Mouse (Mus musculus): Measurements from ENCODE around the gene Zranb1. TPM values are rescaled to one million over a fixed set of nuclear protein-coding genes. Genes with fewer than 3 reads are reported as not detected.
A peak's percentile ranks its signal among the peaks of the same experiment; 100 is the strongest.

Zranb1 gene
- polyA plus RNA-seq, 1 experiment, result 8.2 TPM

- no peaks in the 10 kb centered on the region for H3K36me3 ChIP-seq (ENCODE audit: control insufficient read depth, insufficient read depth, low read length)
- no peaks in the 10 kb centered on the region for H3K27me3 ChIP-seq (replicated peaks; ENCODE audit: control insufficient read depth, insufficient read depth, low read length)
- no peak overlapping the region for H3K4me3 ChIP-seq (ENCODE audit: insufficient read depth, low read depth, low read length)
- no peak for TF ChIP-seq CTCF (conservative IDR thresholded peaks at IDR 0.05; ENCODE audit: insufficient read depth, insufficient read length, low read depth, low read length)
- TF ChIP-seq POLR2A (IDR thresholded peaks at IDR 0.05; ENCODE audit: low read depth, low read length), result no peak
- DNase-seq, result peak; percentile 66
- 60% methylated on average over 8 of the region's 8 CpGs for WGBS
- peaks cover 11% of the 10 kb centered on the region; the same call in 1 of the 2 replicates for H3K4me1 ChIP-seq (ENCODE audit: control insufficient read depth, insufficient read depth, low read length)
- no peak overlapping the region for H3K27ac ChIP-seq (ENCODE audit: insufficient read depth, low read depth, low read length)
Observed at GRCm38 (mm10) chr7:133009676-133010075, 78.7 kb downstream of the Zranb1 start.

DNA sequence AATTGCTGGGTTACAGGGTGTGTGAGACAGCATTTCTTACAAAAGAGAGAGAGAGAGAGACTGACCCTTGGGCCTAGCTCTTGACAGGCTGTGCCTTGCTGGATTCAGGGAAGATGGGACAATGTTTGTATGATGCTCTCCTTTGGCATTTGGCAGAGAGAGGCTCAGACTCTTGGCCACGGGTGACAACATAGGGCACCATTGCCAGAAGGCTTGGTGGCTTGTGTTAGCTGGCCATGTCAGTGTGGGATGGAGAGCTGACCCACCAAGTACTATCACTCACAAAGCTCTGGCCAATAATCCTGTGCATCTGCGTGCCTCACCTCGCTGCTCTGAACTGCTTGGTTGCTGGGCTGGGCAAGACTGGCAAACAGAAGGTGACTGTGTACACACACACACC lies 79.5 kb downstream of the Zranb1 start:
- whole genome bisulfite sequencing, result 86% methylated on average over 3 of the region's 3 CpGs
- Histone ChIP-seq H3K27ac (ENCODE audit: insufficient read depth, low read depth, low read length) (no peak overlapping the region), H3K36me3 (ENCODE audit: control insufficient read depth, insufficient read depth, low read length) (no peaks in the 10 kb centered on the region), H3K27me3 (replicated peaks; ENCODE audit: control insufficient read depth, insufficient read depth, low read length) (no peaks in the 10 kb centered on the region), H3K4me3 (ENCODE audit: insufficient read depth, low read depth, low read length) (no peak overlapping the region), H3K4me1 (ENCODE audit: control insufficient read depth, insufficient read depth, low read length) (peaks cover 11% of the 10 kb centered on the region; the same call in 1 of the 2 replicates)
- DNase-seq, result no peak
- TF ChIP-seq POLR2A (IDR thresholded peaks at IDR 0.05; ENCODE audit: low read depth, low read length), result no peak
- TF ChIP-seq CTCF (conservative IDR thresholded peaks at IDR 0.05; ENCODE audit: insufficient read depth, insufficient read length, low read depth, low read length), result no peak

DNA sequence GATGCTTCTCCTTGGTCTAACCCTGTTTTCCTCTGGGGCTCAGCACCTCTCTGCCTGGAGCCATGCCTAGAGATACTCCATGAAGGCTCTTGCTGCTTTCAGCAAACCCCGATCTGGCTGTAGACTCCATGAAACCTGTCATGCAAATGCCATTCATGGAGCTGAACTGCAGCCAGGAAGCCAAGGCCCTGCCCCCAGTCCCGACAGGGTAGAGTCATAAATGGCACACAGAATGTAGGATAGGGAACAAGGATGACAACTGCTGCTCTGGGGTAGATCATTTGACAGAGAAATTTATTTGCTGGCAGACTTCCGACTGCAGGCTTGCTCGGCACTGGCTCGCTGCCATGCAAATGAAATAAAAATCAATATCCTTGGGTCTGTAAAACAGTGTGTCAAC lies 80.2 kb downstream of the Zranb1 start:
- peak; percentile 38 for DNase-seq
- 31% methylated on average over 5 of the region's 5 CpGs for WGBS
- Histone ChIP-seq H3K36me3 (ENCODE audit: control insufficient read depth, insufficient read depth, low read length) (no peaks in the 10 kb centered on the region), H3K27ac (ENCODE audit: insufficient read depth, low read depth, low read length) (no peak overlapping the region), H3K4me3 (ENCODE audit: insufficient read depth, low read depth, low read length) (no peak overlapping the region), H3K4me1 (ENCODE audit: control insufficient read depth, insufficient read depth, low read length) (peaks cover 11% of the 10 kb centered on the region; the same call in 1 of the 2 replicates), H3K27me3 (replicated peaks; ENCODE audit: control insufficient read depth, insufficient read depth, low read length) (no peaks in the 10 kb centered on the region)
- TF ChIP-seq CTCF (conservative IDR thresholded peaks at IDR 0.05; ENCODE audit: insufficient read depth, insufficient read length, low read depth, low read length) (no peak), POLR2A (IDR thresholded peaks at IDR 0.05; ENCODE audit: low read depth, low read length) (no peak)

GRCm38 (mm10) chr7:133011611-133012010 lies 80.7 kb downstream of the Zranb1 start:
- WGBS, result 56% methylated on average over 4 of the region's 4 CpGs
- no peak overlapping the region for H3K4me3 ChIP-seq (ENCODE audit: insufficient read depth, low read depth, low read length)
- no peak for TF ChIP-seq CTCF (conservative IDR thresholded peaks at IDR 0.05; ENCODE audit: insufficient read depth, insufficient read length, low read depth, low read length)
- no peak for TF ChIP-seq POLR2A (IDR thresholded peaks at IDR 0.05; ENCODE audit: low read depth, low read length)
- H3K27ac ChIP-seq (ENCODE audit: insufficient read depth, low read depth, low read length), result no peak overlapping the region
- no peaks in the 10 kb centered on the region for H3K36me3 ChIP-seq (ENCODE audit: control insufficient read depth, insufficient read depth, low read length)
- DNase-seq, result no peak
- no peaks in the 10 kb centered on the region for H3K27me3 ChIP-seq (replicated peaks; ENCODE audit: control insufficient read depth, insufficient read depth, low read length)
- H3K4me1 ChIP-seq (ENCODE audit: control insufficient read depth, insufficient read depth, low read length), result peaks cover 11% of the 10 kb centered on the region; the same call in 1 of the 2 replicates

- WGBS, result 52% methylated on average over 14 of the region's 14 CpGs
- DNase-seq, result no peak
- Histone ChIP-seq H3K4me1 (ENCODE audit: control insufficient read depth, insufficient read depth, low read length) (peaks cover 11% of the 10 kb centered on the region; the same call in 1 of the 2 replicates), H3K27ac (ENCODE audit: insufficient read depth, low read depth, low read length) (no peak overlapping the region), H3K4me3 (ENCODE audit: insufficient read depth, low read depth, low read length) (no peak overlapping the region), H3K27me3 (replicated peaks; ENCODE audit: control insufficient read depth, insufficient read depth, low read length) (no peaks in the 10 kb centered on the region), H3K36me3 (ENCODE audit: control insufficient read depth, insufficient read depth, low read length) (no peaks in the 10 kb centered on the region)
- TF ChIP-seq POLR2A (IDR thresholded peaks at IDR 0.05; ENCODE audit: low read depth, low read length) (no peak), CTCF (conservative IDR thresholded peaks at IDR 0.05; ENCODE audit: insufficient read depth, insufficient read length, low read depth, low read length) (no peak)
Observed at GRCm38 (mm10) chr7:133012637-133013366, 81.9 kb downstream of the Zranb1 start.

GRCm38 (mm10) chr7:133013923-133014322 lies 83.0 kb downstream of the Zranb1 start:
- TF ChIP-seq CTCF (conservative IDR thresholded peaks at IDR 0.05; ENCODE audit: insufficient read depth, insufficient read length, low read depth, low read length) (no peak), POLR2A (IDR thresholded peaks at IDR 0.05; ENCODE audit: low read depth, low read length) (no peak)

DNA sequence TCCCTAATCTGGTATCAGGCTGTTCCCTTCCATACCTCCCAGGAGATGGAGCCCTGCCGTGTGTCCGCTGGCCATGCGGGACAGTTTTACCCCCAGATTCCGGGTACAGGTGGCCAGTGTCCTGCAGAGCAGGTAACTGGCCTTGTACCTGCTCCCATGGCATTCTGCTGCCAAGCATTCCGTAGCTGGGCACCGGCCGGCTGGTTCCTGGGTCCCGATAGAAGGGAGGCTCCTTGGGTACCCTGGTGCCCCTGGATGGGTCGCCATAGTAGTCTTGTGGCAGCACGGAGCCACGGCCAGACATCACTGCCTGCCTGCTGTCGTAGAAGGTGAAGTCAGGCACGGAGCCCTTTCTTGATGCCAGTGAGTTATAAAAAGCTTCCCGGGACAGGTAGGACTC lies 83.7 kb downstream of the Zranb1 start:
- Histone ChIP-seq H3K27me3 (replicated peaks; ENCODE audit: control insufficient read depth, insufficient read depth, low read length) (no peaks in the 10 kb centered on the region), H3K4me3 (ENCODE audit: insufficient read depth, low read depth, low read length) (no peak overlapping the region), H3K4me1 (ENCODE audit: control insufficient read depth, insufficient read depth, low read length) (peaks cover 12% of the 10 kb centered on the region), H3K27ac (ENCODE audit: insufficient read depth, low read depth, low read length) (no peak overlapping the region), H3K36me3 (ENCODE audit: control insufficient read depth, insufficient read depth, low read length) (no peaks in the 10 kb centered on the region)
- no peak for DNase-seq
- WGBS, result 84% methylated on average over 14 of the region's 14 CpGs
- TF ChIP-seq POLR2A (IDR thresholded peaks at IDR 0.05; ENCODE audit: low read depth, low read length) (no peak), CTCF (conservative IDR thresholded peaks at IDR 0.05; ENCODE audit: insufficient read depth, insufficient read length, low read depth, low read length) (no peak)

More at GRCm38 (mm10) chr7:133013923-133014322, 83.0 kb downstream of the Zranb1 start:
- Histone ChIP-seq H3K27me3 (replicated peaks; ENCODE audit: control insufficient read depth, insufficient read depth, low read length) (no peaks in the 10 kb centered on the region), H3K27ac (ENCODE audit: insufficient read depth, low read depth, low read length) (no peak overlapping the region), H3K36me3 (ENCODE audit: control insufficient read depth, insufficient read depth, low read length) (no peaks in the 10 kb centered on the region), H3K4me1 (ENCODE audit: control insufficient read depth, insufficient read depth, low read length) (peaks cover 11% of the 10 kb centered on the region; the same call in 1 of the 2 replicates), H3K4me3 (ENCODE audit: insufficient read depth, low read depth, low read length) (no peak overlapping the region)
- no peak for DNase-seq
- WGBS, result 95% methylated on average over 10 of the region's 10 CpGs
